Mouse (Mus musculus): ENCODE measurements around the gene Tmem131.
"Not testable (repeated sequence)": the region's sequence is repeated elsewhere in the genome, so short reads cannot be mapped to it uniquely, and the experiment has no call there.

The Tmem131 gene

GRCm38 (mm10) chr1:36915200-36915580 lies 28.3 kb downstream of the Tmem131 start:
- DNase-seq = no peak

DNA sequence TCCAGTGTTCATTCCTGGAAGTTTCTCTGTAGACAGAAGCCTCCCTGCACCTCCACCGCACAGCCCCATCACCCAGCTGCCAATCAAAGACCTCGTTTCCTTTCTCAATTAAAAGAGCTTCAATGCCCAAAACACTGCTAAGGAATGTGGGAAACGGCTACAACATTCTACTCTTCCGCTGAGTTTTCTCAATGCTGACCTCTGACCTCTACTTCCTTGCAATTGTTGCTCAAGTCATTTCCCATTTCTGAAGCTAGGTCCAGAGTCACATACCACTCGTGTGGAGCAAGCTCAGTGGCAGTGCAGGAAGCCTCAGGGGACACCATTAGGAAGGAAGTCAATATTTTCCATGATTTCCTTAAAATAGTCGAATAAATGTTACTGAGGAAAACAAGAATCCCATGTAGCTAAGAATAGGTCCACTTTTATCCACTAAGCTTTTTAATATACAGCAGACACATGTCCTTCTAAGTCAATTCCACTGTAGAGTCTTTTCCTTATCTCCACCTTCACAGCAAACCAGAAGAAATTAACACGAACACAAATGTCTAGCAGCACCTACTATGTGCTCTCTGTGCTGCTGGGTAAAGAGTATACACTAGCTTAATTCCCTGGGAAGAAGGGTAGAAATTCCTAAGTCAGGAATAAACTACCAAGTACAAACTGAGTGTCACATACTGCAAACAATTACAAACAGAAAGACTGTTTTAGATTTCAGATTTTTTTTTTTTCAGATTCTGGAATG lies 28.8 kb downstream of the Tmem131 start:
- DNase-seq = no peak

- no peak for DNase-seq
These were observed 29.7 kb downstream of the Tmem131 start for GRCm38 (mm10) chr1:36913806-36914205.

GRCm38 (mm10) chr1:36912239-36912638 lies 31.2 kb downstream of the Tmem131 start:
- DNase-seq = no peak

DNA sequence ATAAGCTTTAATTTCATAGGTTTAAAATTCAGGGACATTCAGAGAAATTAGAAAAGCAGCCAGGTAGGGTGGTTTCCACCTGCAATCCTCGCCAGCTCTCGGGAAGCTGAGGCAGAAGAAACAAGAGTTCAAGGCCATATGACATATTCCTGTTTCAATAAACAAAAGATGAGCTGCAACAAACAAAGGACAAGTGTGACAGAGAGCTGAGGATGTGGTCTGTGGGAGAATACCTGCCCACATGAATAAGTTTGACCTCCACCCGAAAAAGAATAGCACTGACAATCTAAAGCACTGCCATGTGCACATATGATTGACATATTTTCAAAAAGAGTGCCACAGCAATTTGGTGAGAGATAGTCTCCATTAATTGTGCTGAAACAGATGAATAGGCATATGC lies 31.9 kb downstream of the Tmem131 start:
- no peak for DNase-seq

DNA sequence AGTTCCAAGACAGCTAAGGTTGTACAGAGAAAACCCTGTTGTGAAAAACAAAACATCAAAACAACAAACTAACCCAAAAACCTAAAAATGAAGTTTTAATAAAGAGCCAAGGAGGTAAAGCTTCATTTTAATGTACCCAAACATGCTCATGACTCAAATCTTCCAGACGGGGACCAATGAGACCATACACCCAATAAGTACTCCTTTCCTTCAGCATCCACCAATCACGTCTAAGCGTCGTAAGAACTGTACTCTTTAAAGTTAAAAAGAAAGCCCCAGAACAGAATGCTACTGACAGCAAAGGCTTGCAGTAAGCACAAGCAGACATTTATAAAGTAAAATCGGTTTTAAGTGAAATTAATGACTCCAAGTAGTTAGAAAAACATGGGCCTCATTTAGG lies 33.1 kb downstream of the Tmem131 start:
- no peak for DNase-seq

DNA sequence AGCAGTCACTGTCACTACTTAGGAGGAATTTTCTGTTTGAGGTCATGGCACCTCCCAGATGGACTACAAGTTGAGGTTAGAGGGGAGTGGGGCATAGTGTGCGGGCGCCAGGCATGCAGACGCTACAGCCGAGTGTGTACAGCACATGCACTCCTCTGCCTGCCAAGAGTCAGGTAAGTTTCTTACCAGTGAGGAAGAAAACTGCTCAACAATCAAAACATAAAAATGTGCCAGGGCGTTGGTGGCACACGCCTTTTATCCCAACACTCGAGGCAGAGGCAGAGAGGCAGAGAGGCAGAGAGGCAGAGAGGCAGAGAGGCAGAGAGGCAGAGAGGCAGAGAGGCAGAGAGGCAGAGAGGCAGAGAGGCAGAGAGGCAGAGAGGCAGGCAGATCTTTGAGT lies 33.5 kb downstream of the Tmem131 start:
- not testable (repeated sequence) for DNase-seq

GRCm38 (mm10) chr1:36905216-36905615 lies 38.2 kb downstream of the Tmem131 start:
- no peak for DNase-seq

- DNase-seq = no peak
These were observed 39.0 kb downstream of the Tmem131 start for GRCm38 (mm10) chr1:36904489-36904888.

DNA sequence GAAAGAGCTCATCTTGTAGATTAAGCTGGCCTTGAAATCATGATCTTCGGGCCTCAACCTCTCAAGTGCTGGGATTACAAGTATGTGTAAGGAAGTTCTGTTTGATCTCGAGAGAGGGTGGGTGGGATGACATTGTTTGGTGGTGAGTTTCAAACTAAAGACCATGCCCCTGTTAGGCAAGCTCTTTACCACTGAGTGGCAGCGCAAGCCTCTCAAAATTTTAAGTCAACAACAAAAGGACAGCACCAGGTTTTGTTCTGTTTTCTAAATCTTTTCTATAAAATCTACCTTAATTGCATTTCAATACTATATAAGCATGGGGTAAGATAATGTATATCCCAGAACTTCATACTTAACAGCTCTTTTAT lies 39.4 kb downstream of the Tmem131 start:
- DNase-seq = no peak

DNA sequence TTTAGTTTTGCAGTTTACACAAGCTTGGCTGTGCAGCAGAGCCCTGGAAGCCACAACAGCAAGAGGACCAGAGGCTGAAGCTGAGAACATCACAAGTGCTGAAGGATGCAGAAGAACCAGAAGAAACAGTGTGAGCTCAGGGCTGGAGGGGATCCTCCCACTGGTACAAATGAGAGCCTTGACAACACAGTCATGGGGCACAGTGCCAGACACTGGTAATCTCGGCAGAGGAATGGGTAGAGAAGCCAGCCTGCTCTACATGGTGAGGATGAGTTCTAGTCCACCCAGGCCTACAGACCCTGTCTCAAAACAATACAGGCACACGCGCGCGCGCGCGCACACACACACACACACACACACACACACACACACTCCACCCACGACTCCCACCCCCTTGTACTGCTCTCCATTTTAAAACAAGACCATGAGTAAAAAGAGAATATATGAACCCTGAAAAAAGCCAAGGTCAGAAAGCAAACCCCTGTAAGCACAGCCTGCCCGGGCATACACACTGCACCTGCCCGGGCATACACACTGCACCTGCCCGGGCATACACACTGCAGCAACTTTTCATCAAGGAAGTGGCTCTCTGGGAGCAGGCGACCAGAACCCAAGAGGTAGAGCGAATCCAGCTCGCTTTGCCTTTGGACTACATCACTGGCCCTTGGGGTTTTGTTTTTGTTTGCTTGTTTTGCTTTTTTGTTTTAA lies 39.9 kb downstream of the Tmem131 start:
- no peak for DNase-seq

DNA sequence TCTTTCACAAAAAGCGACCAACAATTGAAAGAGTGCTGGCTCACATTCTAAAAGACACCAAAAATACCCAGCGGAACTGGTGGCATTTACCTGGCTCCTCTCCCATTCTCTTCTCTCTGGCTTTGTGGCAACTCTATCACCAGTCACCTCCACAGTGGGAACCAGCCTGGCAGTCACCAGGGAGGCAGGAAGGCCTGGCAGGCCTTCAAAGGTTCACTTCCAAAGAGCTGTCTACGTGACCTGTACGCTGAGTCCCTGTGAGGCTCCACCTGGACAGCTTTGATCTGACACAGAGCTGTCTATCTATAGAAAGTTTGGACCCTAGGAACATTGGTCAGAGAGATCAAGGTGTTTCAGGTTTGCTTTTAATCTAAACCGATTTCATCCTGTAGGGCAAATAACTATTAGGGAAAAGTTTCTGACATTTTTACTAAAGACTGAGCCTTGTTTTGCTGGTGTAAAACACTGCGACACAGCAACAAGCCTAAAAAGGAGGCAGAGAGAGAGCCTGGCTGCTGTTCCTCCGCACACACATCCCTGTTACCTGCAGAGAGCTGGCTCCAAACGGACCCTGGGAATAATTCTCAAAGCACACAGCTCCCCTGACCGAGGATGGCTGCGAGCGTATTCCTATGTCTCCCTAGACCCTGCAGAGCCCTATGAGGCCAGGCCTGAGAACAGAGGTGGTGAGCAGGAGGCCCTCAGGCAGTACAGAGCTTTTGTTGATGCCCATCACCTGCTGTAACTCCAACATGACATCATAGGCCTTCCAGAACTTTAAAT lies 40.7 kb downstream of the Tmem131 start:
- no peak for DNase-seq

DNA sequence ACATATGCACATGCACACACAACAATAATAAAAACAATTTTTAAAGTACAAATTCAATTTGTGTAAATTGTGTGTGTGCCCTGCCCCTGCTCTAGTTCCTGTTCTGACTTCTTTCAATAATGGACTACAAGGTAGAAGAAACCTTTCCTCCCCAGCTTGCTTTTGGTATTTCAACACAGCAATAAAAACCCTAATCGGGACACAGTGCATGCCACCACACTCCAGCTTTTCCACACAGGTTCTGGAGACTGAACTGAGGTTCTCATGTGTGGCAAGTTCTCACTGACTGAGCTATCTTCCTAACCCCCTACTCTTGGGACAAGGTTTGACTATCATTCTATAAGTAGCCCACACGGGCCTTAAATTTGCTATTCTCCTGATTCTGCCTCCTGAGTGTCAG lies 43.8 kb downstream of the Tmem131 start:
- DNase-seq = no peak

GRCm38 (mm10) chr1:36896423-36896822 lies 47.0 kb downstream of the Tmem131 start:
- DNase-seq = no peak

DNA sequence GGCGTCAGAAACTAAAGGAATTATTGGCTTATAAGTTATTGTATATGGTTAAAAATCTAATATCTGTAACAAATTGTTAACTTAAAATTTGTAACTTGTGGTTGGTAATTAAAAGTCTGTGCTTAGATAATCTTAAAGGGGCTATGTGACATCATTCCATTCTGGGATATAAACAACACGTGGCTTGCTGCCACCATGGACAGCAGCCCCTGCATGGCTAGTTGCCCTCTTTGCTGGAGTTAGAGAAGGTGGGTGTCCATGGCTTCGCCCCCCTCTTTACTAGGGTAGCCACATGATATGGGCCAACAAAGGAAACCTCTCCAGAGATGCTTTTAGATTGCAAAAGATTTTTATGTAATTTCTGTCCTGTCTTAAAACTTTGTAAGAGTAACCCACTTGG lies 48.0 kb downstream of the Tmem131 start:
- no peak for DNase-seq

- no peak for DNase-seq
These were observed 49.3 kb downstream of the Tmem131 start for GRCm38 (mm10) chr1:36894136-36894535.

GRCm38 (mm10) chr1:36893720-36894119 lies 49.7 kb downstream of the Tmem131 start:
- not testable (repeated sequence) for DNase-seq

DNA sequence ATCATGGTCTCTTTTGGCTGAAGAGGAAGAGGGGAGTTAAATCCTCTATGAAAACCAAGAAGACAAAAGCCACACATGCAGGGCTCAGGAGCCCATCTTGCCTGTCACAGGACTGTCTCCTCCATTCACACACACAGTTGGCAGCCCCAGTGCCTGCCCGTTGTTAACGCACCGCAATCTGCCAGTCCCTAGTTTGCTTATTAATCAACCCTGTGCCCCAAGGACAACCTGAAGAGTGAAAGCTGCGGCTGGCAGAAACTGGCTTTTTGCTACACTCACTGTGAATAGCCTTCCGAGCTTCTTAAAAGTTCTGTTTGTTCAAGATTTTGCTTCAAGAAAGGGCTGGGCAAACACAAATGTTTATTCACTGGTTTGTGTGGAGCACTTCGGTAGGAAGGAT lies 50.3 kb downstream of the Tmem131 start:
- no peak for DNase-seq

- no peak for DNase-seq
These were observed 51.0 kb downstream of the Tmem131 start for GRCm38 (mm10) chr1:36892461-36892860.

DNA sequence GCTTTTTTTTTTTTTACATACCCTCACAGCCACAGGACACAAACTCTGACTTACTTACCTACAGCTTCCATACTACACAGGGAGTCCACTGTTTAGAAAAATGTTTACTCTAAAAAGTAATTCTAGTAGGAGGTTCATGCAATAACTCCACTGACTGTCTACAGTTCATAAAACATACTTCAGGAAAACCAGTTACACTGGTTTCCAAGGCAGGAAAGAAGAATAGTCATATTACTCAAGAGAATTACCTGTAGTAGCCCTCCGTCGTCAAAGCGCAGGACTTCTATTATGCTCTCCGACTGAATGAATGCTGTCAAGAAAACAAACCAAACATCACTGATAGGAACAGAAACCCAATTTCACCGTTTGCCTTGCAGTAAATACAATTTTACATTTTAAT lies 54.5 kb downstream of the Tmem131 start:
- no peak for DNase-seq

DNA sequence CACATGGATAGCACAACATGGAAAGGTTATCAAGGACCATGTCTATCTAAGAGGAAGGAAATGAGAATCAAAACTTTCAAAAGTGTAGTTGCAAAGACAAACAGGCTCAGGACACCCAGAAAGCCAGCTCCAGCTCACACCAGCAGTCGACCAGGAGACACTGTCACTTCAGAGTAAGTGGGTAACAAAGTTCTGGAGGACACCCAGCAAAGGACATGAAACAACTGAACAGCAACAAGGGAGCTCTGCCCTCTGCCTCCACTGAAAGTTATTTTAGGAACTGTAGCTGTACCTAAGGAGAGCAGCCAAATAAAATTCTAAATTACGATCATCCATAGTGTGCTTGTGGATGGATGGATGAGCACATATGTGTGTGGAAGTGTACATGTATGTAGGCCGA lies 56.3 kb downstream of the Tmem131 start:
- no peak for DNase-seq

DNA sequence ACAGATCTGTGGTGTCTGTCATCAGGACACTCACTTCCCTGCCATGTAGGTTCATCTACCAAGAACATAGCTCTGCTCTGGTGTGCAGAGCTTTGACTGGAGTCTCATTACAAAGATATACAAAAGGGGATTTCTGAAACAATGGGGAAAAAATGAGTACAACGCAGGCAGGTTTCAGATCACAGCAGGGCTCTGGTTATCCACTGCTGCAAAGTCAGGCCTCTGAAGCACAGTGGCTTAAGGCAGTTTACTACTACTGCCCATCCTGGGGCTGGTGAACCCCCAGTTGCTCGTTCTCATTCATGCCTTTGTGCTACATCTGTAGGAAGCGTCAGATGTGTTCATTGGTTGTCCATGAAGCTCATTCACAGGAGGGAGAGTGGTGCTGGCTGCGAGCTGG lies 57.0 kb downstream of the Tmem131 start:
- DNase-seq = no peak

GRCm38 (mm10) chr1:36884536-36884935 lies 58.9 kb downstream of the Tmem131 start:
- no peak for DNase-seq

DNA sequence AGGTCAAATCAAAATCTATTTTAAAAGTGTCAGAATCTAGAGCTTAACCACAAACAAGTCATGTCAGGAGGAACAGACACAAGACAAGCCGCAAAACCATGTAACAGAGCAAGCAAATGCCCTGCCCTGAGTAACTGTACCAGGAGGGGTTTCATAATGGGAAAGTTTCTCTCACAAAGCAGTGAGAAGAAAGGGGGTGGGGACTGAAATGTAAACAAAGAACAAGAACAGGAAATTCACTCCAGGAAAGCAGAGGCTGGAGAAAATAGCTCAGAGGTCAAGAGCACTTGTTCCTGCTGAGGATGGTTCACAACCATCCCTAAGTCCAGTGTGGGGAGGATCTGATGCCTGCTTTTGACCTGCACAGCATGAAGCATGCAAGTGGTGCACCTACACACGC lies 59.7 kb downstream of the Tmem131 start:
- DNase-seq = no peak

Data from retina, postnatal 1 day (tissue).